In genomic region chr3:53204348-53204984, GRCm38 (mm10) we compare ENCODE assay signal across 21 mouse cellular contexts.
A peak's percentile ranks its signal among the peaks of the same experiment; 100 is the strongest.
DNase-seq lines count a peak whose midpoint lies in the region; ATAC-seq and TF ChIP-seq lines count a peak whose summit lies in the region.
"Had no signal": no experiment of that assay in that cellular context is flagged by ENCODE, and none has a peak within 500 bp of the region (broad histone marks: within the 10 kb centered on the region; RNA-seq: fewer than 3 reads in every experiment).

No protein-coding gene starts in this region.

- H3K27me3 ChIP-seq in hindbrain, embryonic 13.5 days, result no peaks in the 10 kb centered on the region
- no peaks in the 10 kb centered on the region for H3K27me3 ChIP-seq in hindbrain, embryonic 16.5 days (replicated peaks; ENCODE audit: control insufficient read depth, insufficient read depth, low read length)
- no peaks in the 10 kb centered on the region for H3K27me3 ChIP-seq in myocyte (ENCODE audit: control insufficient read depth, insufficient read depth, insufficient read length)
- H3K27me3 ChIP-seq: megakaryocyte, embryonic 14.5 days; neural tube, embryonic 12.5 days had no signal

- H3K4me3 ChIP-seq in hindbrain, embryonic 13.5 days, result no peak overlapping the region
- no peak overlapping the region for H3K4me3 ChIP-seq in hindbrain, embryonic 16.5 days (ENCODE audit: low read length)
- no peak overlapping the region for H3K4me3 ChIP-seq in myocyte
- H3K4me3 ChIP-seq: megakaryocyte, embryonic 14.5 days; neural tube, embryonic 12.5 days had no signal

- H3K79me2 ChIP-seq in myocyte (ENCODE audit: control insufficient read depth, insufficient read depth), result no peaks in the 10 kb centered on the region

- no peak for DNase-seq in cerebellum, postnatal 4 days (ENCODE audit: low spot score in 2 of 2)
- DNase-seq in cerebellum, adult 9-10 months, result peak; percentile 73
- no peak for DNase-seq in adrenal gland, adult 2 months
- DNase-seq in urinary bladder, postnatal 36 days (ENCODE audit: low spot score in 2 of 2), result no peak
- DNase-seq: adrenal gland, postnatal 25 days; heart, adult 18-20 months; kidney, adult 11 months; kidney, postnatal 14 days; liver; liver, postnatal 0 days; lung, postnatal 14 days; thymus, postnatal 14 days had no signal

- ATAC-seq in cerebellum, adult (ENCODE audit: insufficient number of reproducible peaks, low FRiP score, low TSS enrichment), result 0 out of 2 replicates have a peak, but pooled peaks have one; percentile 22
- ATAC-seq in hindbrain, embryonic 13.5 days (ENCODE audit: low FRiP score), result no peak
- ATAC-seq in hindbrain, embryonic 16.5 days, result no peak
- ATAC-seq: activated CD4-positive, CD25-positive, alpha-beta regulatory T cell, adult 4 months; forebrain, embryonic 14.5 days; hindbrain, postnatal 0 days; liver, postnatal 0 days had no signal

- H3ac ChIP-seq in myocyte (ENCODE audit: control insufficient read depth, insufficient read length), result no peak overlapping the region

- H3K4me2 ChIP-seq in hindbrain, embryonic 13.5 days, result no peak overlapping the region
- H3K4me2 ChIP-seq in hindbrain, embryonic 16.5 days (ENCODE audit: low read length), result no peak overlapping the region
- H3K4me2 ChIP-seq in myocyte (ENCODE audit: low read depth), result peak overlapping the region; percentile 78
- H3K4me2 ChIP-seq: neural tube, embryonic 12.5 days had no signal

- no peaks in the 10 kb centered on the region for H3K36me3 ChIP-seq in hindbrain, embryonic 13.5 days
- no peaks in the 10 kb centered on the region for H3K36me3 ChIP-seq in hindbrain, embryonic 16.5 days (ENCODE audit: control insufficient read depth, insufficient read depth, low read length)
- H3K36me3 ChIP-seq in myocyte (ENCODE audit: control insufficient read depth, insufficient read depth), result no peaks in the 10 kb centered on the region
- H3K36me3 ChIP-seq: neural tube, embryonic 12.5 days had no signal

- no peak for TF ChIP-seq POLR2A in myocyte (IDR thresholded peaks at IDR 0.05; ENCODE audit: insufficient read length, low read depth)

- H3K9me3 ChIP-seq in hindbrain, embryonic 13.5 days, result no peaks in the 10 kb centered on the region
- H3K9me3 ChIP-seq in hindbrain, embryonic 16.5 days (ENCODE audit: control insufficient read depth, low read length), result no peaks in the 10 kb centered on the region
- H3K9me3 ChIP-seq: megakaryocyte, embryonic 14.5 days; neural tube, embryonic 12.5 days had no signal

- peaks cover 55% of the 10 kb centered on the region for H3K4me1 ChIP-seq in hindbrain, embryonic 13.5 days (replicated peaks)
- peaks cover 27% of the 10 kb centered on the region for H3K4me1 ChIP-seq in hindbrain, embryonic 16.5 days (ENCODE audit: control insufficient read depth, insufficient read depth, low read depth, low read length)
- H3K4me1 ChIP-seq: megakaryocyte, embryonic 14.5 days had no signal

- 71% methylated on average over 7 of the region's 7 CpGs for WGBS in hindbrain, embryonic 13.5 days
- 64% methylated on average over 7 of the region's 7 CpGs for WGBS in hindbrain, embryonic 16.5 days

- no peak overlapping the region for H3K9ac ChIP-seq in hindbrain, embryonic 13.5 days
- H3K9ac ChIP-seq in hindbrain, embryonic 16.5 days (ENCODE audit: low read depth, low read length), result no peak overlapping the region
- H3K9ac ChIP-seq: liver, postnatal 0 days; neural tube, embryonic 12.5 days had no signal

- peak overlapping the region; percentile 14 for H3K27ac ChIP-seq in hindbrain, embryonic 13.5 days
- H3K27ac ChIP-seq in hindbrain, embryonic 16.5 days (ENCODE audit: low read depth, low read length), result no peak overlapping the region
- H3K27ac ChIP-seq: hindbrain, postnatal 0 days; neural tube, embryonic 12.5 days had no signal

TF ChIP-seq in myocyte, 11 proteins besides CTCF, POLR2A, EP300 and RAD21:
- TF ChIP-seq USF1 (IDR thresholded peaks at IDR 0.05; ENCODE audit: low read depth) (peak; percentile 50), TCF12 (IDR thresholded peaks at IDR 0.05; ENCODE audit: insufficient read depth, poor library complexity, severe bottlenecking) (no peak), MYOD1 (IDR thresholded peaks at IDR 0.05; ENCODE audit: control insufficient read depth in 1 of 3, insufficient read length in 2 of 3, low read depth in 2 of 3) (no peak), POLR2AphosphoS2 (IDR thresholded peaks at IDR 0.05; ENCODE audit: insufficient read length, low read depth) (no peak)
